Mouse (Mus musculus): ENCODE measurements around the gene Ncoa3. TPM values are rescaled to one million over a fixed set of nuclear protein-coding genes. Genes with fewer than 3 reads are reported as not detected.

Ncoa3 gene
- polyA plus RNA-seq, 1 experiment = 5.6 TPM

DNA sequence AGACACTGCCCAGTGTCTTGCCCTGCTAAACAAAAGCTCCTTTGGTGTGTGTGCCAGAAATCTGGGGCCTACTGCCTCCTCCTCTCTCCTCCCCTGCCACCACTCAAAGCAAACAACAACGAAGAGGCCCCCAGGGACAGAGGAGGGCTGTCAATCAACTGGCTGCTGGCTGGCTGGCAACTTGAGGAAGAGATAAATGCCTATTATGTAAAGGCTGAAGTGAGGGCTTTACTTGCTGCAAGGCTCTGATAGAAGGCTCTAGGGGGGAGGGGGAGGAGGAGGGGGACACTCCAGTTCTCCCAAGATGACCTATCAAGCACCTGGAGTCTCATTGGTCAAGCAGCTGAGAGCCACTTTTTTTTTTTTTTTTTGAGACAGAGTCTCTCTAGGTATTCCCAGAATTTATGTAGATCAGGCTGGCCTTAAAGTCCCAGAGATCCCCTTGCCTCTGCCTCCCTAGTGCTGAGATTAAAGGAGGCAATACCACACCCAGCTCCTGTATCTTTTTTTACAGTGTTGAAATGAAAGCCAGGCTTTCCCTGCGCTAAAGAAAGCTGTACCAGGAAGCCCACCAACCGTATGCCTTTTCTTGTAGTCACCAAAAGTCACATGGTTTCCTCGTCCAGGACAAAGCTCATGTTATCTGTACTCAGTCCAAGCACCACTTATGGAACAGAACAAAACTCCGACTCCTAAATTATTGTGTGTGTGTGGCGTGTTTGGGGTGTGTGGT, 24.4 kb upstream of the Ncoa3 start:
- Histone ChIP-seq H3K79me2 (ENCODE audit: control insufficient read depth, insufficient read depth) (no peaks in the 10 kb centered on the region), H3ac (ENCODE audit: control insufficient read depth, insufficient read length, low read depth) (no peak overlapping the region), H3K4me3 (ENCODE audit: insufficient read depth, poor library complexity, severe bottlenecking) (no peak overlapping the region), H3K79me3 (ENCODE audit: low read depth) (no peaks in the 10 kb centered on the region), H3K27me3 (ENCODE audit: control insufficient read depth, insufficient read depth, insufficient read length) (no peaks in the 10 kb centered on the region), H3K36me3 (ENCODE audit: control insufficient read depth, insufficient read depth) (no peaks in the 10 kb centered on the region)
- no peak for TF ChIP-seq FOSL1 (IDR thresholded peaks at IDR 0.05; ENCODE audit: insufficient read depth, low read length, poor library complexity, severe bottlenecking)
- no peak for TF ChIP-seq CTCF (IDR thresholded peaks at IDR 0.05; ENCODE audit: control insufficient read depth, insufficient read depth, insufficient read length)
- no peak for TF ChIP-seq MYOG (IDR thresholded peaks at IDR 0.05; ENCODE audit: control insufficient read depth, extremely low read depth, insufficient read length)
- TF ChIP-seq USF1 (IDR thresholded peaks at IDR 0.05; ENCODE audit: low read depth) = no peak
- no peak for TF ChIP-seq CEBPB (IDR thresholded peaks at IDR 0.05; ENCODE audit: low read depth)
- TF ChIP-seq MYOD1 (IDR thresholded peaks at IDR 0.05; ENCODE audit: control insufficient read depth, insufficient read length, low read depth) = no peak
- TF ChIP-seq MAX (IDR thresholded peaks at IDR 0.05) = no peak

- H3K36me3 ChIP-seq (ENCODE audit: control insufficient read depth, insufficient read depth) = no peaks in the 10 kb centered on the region
- no peak overlapping the region for H3K4me3 ChIP-seq (ENCODE audit: insufficient read depth, poor library complexity, severe bottlenecking)
Observed at GRCm38 (mm10) chr2:165968876-165969275, 23.6 kb upstream of the Ncoa3 start.

GRCm38 (mm10) chr2:165969391-165969790, 23.0 kb upstream of the Ncoa3 start:
- Histone ChIP-seq H3K36me3 (ENCODE audit: control insufficient read depth, insufficient read depth) (no peaks in the 10 kb centered on the region), H3K79me3 (ENCODE audit: low read depth) (no peaks in the 10 kb centered on the region), H3K4me3 (ENCODE audit: insufficient read depth, poor library complexity, severe bottlenecking) (no peak overlapping the region), H3ac (ENCODE audit: control insufficient read depth, insufficient read length, low read depth) (no peak overlapping the region), H3K79me2 (ENCODE audit: control insufficient read depth, insufficient read depth) (no peaks in the 10 kb centered on the region), H3K27me3 (ENCODE audit: control insufficient read depth, insufficient read depth, insufficient read length) (no peaks in the 10 kb centered on the region)
- TF ChIP-seq CTCF (IDR thresholded peaks at IDR 0.05; ENCODE audit: control insufficient read depth, insufficient read depth, insufficient read length) (no peak), CEBPB (IDR thresholded peaks at IDR 0.05; ENCODE audit: low read depth) (no peak), USF1 (IDR thresholded peaks at IDR 0.05; ENCODE audit: low read depth) (no peak), MYOD1 (IDR thresholded peaks at IDR 0.05; ENCODE audit: control insufficient read depth, insufficient read length, low read depth) (no peak), MYOG (IDR thresholded peaks at IDR 0.05; ENCODE audit: control insufficient read depth, extremely low read depth, insufficient read length) (no peak), FOSL1 (IDR thresholded peaks at IDR 0.05; ENCODE audit: insufficient read depth, low read length, poor library complexity, severe bottlenecking) (no peak), MAX (IDR thresholded peaks at IDR 0.05) (no peak)

More at GRCm38 (mm10) chr2:165968876-165969275, 23.6 kb upstream of the Ncoa3 start:
- TF ChIP-seq USF1 (IDR thresholded peaks at IDR 0.05; ENCODE audit: low read depth) (peak; percentile 99), MYOG (IDR thresholded peaks at IDR 0.05; ENCODE audit: control insufficient read depth, extremely low read depth, insufficient read length) (no peak), FOSL1 (IDR thresholded peaks at IDR 0.05; ENCODE audit: insufficient read depth, low read length, poor library complexity, severe bottlenecking) (peak; percentile 51), MAX (IDR thresholded peaks at IDR 0.05) (peak; percentile 91), CTCF (IDR thresholded peaks at IDR 0.05; ENCODE audit: control insufficient read depth, insufficient read depth, insufficient read length) (no peak), CEBPB (IDR thresholded peaks at IDR 0.05; ENCODE audit: low read depth) (no peak), MYOD1 (IDR thresholded peaks at IDR 0.05; ENCODE audit: control insufficient read depth, insufficient read length, low read depth) (no peak)
- Histone ChIP-seq H3K79me3 (ENCODE audit: low read depth) (no peaks in the 10 kb centered on the region), H3K27me3 (ENCODE audit: control insufficient read depth, insufficient read depth, insufficient read length) (no peaks in the 10 kb centered on the region), H3ac (ENCODE audit: control insufficient read depth, insufficient read length, low read depth) (no peak overlapping the region), H3K79me2 (ENCODE audit: control insufficient read depth, insufficient read depth) (no peaks in the 10 kb centered on the region)

GRCm38 (mm10) chr2:165969961-165970360, 22.5 kb upstream of the Ncoa3 start:
- Histone ChIP-seq H3K79me2 (ENCODE audit: control insufficient read depth, insufficient read depth) (no peaks in the 10 kb centered on the region), H3ac (ENCODE audit: control insufficient read depth, insufficient read length, low read depth) (no peak overlapping the region), H3K27me3 (ENCODE audit: control insufficient read depth, insufficient read depth, insufficient read length) (no peaks in the 10 kb centered on the region), H3K36me3 (ENCODE audit: control insufficient read depth, insufficient read depth) (no peaks in the 10 kb centered on the region), H3K4me3 (ENCODE audit: insufficient read depth, poor library complexity, severe bottlenecking) (no peak overlapping the region), H3K79me3 (ENCODE audit: low read depth) (no peaks in the 10 kb centered on the region)
- TF ChIP-seq USF1 (IDR thresholded peaks at IDR 0.05; ENCODE audit: low read depth) (no peak), FOSL1 (IDR thresholded peaks at IDR 0.05; ENCODE audit: insufficient read depth, low read length, poor library complexity, severe bottlenecking) (no peak), CTCF (IDR thresholded peaks at IDR 0.05; ENCODE audit: control insufficient read depth, insufficient read depth, insufficient read length) (no peak), MYOG (IDR thresholded peaks at IDR 0.05; ENCODE audit: control insufficient read depth, extremely low read depth, insufficient read length) (no peak), CEBPB (IDR thresholded peaks at IDR 0.05; ENCODE audit: low read depth) (no peak), MYOD1 (IDR thresholded peaks at IDR 0.05; ENCODE audit: control insufficient read depth, insufficient read length, low read depth) (no peak), MAX (IDR thresholded peaks at IDR 0.05) (no peak)

DNA sequence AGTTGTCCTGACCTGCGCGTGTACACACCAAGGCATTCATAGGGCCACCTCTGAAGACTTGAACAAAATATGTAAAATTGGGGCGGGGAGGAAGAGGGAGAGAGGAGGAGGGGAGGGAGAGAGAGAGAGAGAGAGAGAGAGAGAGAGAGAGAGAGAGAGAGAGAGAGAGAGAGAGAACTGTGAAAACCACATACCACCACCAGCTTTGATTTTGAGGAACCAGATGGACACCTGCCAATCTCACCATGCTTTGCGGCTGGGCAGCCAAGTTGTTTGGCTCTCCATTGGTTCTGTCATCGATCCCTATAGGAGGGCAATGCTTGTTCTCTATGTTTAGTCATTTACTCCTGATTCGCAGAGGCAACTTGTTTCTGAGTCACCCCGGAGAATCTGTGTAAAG, 21.7 kb upstream of the Ncoa3 start:
- H3K4me3 ChIP-seq (ENCODE audit: insufficient read depth, poor library complexity, severe bottlenecking) = no peak overlapping the region
- H3K36me3 ChIP-seq (ENCODE audit: control insufficient read depth, insufficient read depth) = no peaks in the 10 kb centered on the region
- H3K27me3 ChIP-seq (ENCODE audit: control insufficient read depth, insufficient read depth, insufficient read length) = no peaks in the 10 kb centered on the region
- H3ac ChIP-seq (ENCODE audit: control insufficient read depth, insufficient read length, low read depth) = no peak overlapping the region
- no peaks in the 10 kb centered on the region for H3K79me2 ChIP-seq (ENCODE audit: control insufficient read depth, insufficient read depth)
- no peaks in the 10 kb centered on the region for H3K79me3 ChIP-seq (ENCODE audit: low read depth)
- TF ChIP-seq FOSL1 (IDR thresholded peaks at IDR 0.05; ENCODE audit: insufficient read depth, low read length, poor library complexity, severe bottlenecking) (no peak), CTCF (IDR thresholded peaks at IDR 0.05; ENCODE audit: control insufficient read depth, insufficient read depth, insufficient read length) (no peak), MYOD1 (IDR thresholded peaks at IDR 0.05; ENCODE audit: control insufficient read depth, insufficient read length, low read depth) (no peak), MYOG (IDR thresholded peaks at IDR 0.05; ENCODE audit: control insufficient read depth, extremely low read depth, insufficient read length) (no peak), USF1 (IDR thresholded peaks at IDR 0.05; ENCODE audit: low read depth) (no peak), MAX (IDR thresholded peaks at IDR 0.05) (no peak), CEBPB (IDR thresholded peaks at IDR 0.05; ENCODE audit: low read depth) (no peak)

All from C2C12 (cell line).